Mouse (Mus musculus) testis, postnatal 14 days (tissue): ENCODE data around the gene Glis2.

ENCODE experiments used
- DNase-seq: peaks from one replicate; pipeline ENCODE4 v3.0.0; 2021; ENCODE audit warnings: low spot score

Glis2 gene

GRCm38 (mm10) chr16:4583807-4584206 is 10.7 kb upstream of the Glis2 start:
- no peak for DNase-seq

GRCm38 (mm10) chr16:4584438-4584837 is 10.1 kb upstream of the Glis2 start:
- no peak for DNase-seq

GRCm38 (mm10) chr16:4585642-4586530 is 8.6 kb upstream of the Glis2 start:
- DNase-seq: no peak

- peak; percentile 97 for DNase-seq
Measured at GRCm38 (mm10) chr16:4586531-4587123, 7.9 kb upstream of the Glis2 start.

GRCm38 (mm10) chr16:4587516-4588210 is 6.8 kb upstream of the Glis2 start:
- DNase-seq: no peak

GRCm38 (mm10) chr16:4590236-4590635 is 4.3 kb upstream of the Glis2 start:
- no peak for DNase-seq

- no peak for DNase-seq
Measured at GRCm38 (mm10) chr16:4592909-4593875, 1.3 kb upstream of the Glis2 start.

GRCm38 (mm10) chr16:4594814-4595526 is 457 bp downstream of the Glis2 start:
- DNase-seq: peak; percentile 53

- DNase-seq: peak; percentile 55
Measured at GRCm38 (mm10) chr16:4595527-4595963, 1.0 kb downstream of the Glis2 start.

GRCm38 (mm10) chr16:4596141-4596728 is 1.7 kb downstream of the Glis2 start:
- no peak for DNase-seq

GRCm38 (mm10) chr16:4596836-4597235 is 2.3 kb downstream of the Glis2 start:
- DNase-seq: no peak

GRCm38 (mm10) chr16:4597296-4597695 is 2.8 kb downstream of the Glis2 start:
- no peak for DNase-seq

GRCm38 (mm10) chr16:4598041-4598440 is 3.5 kb downstream of the Glis2 start:
- no peak for DNase-seq

- no peak for DNase-seq
Measured at GRCm38 (mm10) chr16:4598891-4599543, 4.5 kb downstream of the Glis2 start.

- no peak for DNase-seq
Measured at GRCm38 (mm10) chr16:4599616-4600015, 5.1 kb downstream of the Glis2 start.

- DNase-seq: no peak
Measured at GRCm38 (mm10) chr16:4600701-4601310, 6.3 kb downstream of the Glis2 start.

GRCm38 (mm10) chr16:4602189-4602588 is 7.7 kb downstream of the Glis2 start:
- DNase-seq: no peak

- DNase-seq: no peak
Measured at GRCm38 (mm10) chr16:4602766-4603452, 8.4 kb downstream of the Glis2 start.

GRCm38 (mm10) chr16:4603453-4603837 is 8.9 kb downstream of the Glis2 start:
- DNase-seq: no peak
